In the genomic region with DNA sequence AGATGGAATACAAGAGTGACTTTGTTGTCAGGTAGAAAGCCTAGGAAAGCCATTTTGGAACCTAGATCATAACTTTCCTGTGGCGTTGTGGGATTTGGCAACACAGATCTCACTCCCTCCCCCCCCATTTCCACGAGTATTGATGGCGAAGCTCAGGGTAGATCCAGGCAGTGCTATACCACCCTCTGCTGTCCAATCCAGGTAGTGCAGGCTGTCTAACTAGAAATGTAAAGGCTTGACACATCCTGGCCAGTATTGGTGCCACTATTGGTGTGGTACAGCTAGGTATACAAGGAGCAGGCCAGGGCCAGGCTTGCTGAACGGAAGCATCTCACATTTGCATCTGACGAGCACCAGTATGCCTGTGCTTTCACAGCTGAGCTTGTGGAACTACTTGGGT, we compare ENCODE assay signal across 8 mouse cellular contexts. TPM values are rescaled to one million over a fixed set of nuclear protein-coding genes. Genes with fewer than 3 reads are reported as not detected.
DNase-seq lines count a peak whose midpoint lies in the region; ATAC-seq and TF ChIP-seq lines count a peak whose summit lies in the region.

No protein-coding gene starts in this region.

- no peak overlapping the region for H3K9ac ChIP-seq in heart, adult 2 months (ENCODE audit: low read depth, low read length)
- H3K9ac ChIP-seq in heart, embryonic 12.5 days: no peak overlapping the region
- H3K9ac ChIP-seq in intestine, embryonic 16.5 days (ENCODE audit: low read depth, low read length): no peak overlapping the region
- no peak overlapping the region for H3K9ac ChIP-seq in midbrain, embryonic 14.5 days (replicated peaks; ENCODE audit: low read length)

- H3K4me3 ChIP-seq in heart, adult 2 months: no peak overlapping the region
- H3K4me3 ChIP-seq in heart, embryonic 12.5 days: no peak overlapping the region
- H3K4me3 ChIP-seq in intestine, embryonic 16.5 days (ENCODE audit: low read length): no peak overlapping the region
- H3K4me3 ChIP-seq in midbrain, embryonic 14.5 days (replicated peaks; ENCODE audit: low read depth, low read length): no peak overlapping the region

- intact Hi-C loops in heart, adult 2 months (cut with DNase I): loop anchor here (1.0 to 10.0 kb wide), 3 partner anchors 153 to 712 kb away; no protein-coding TSS in a partner anchor
- intact Hi-C loops in left cerebral cortex, postnatal 14 days (cut with DNase I): loop anchor here (2.0 to 5.0 kb wide), 3 partner anchors 152 to 712 kb away; no protein-coding TSS in a partner anchor

- no peaks in the 10 kb centered on the region for H3K79me2 ChIP-seq in heart, adult 2 months (replicated peaks; ENCODE audit: control insufficient read depth, insufficient read depth, low read length)

- 13% methylated on average over 5 of the region's 5 CpGs for WGBS in heart, adult 2 months
- WGBS in heart, embryonic 12.5 days: 17% methylated on average over 5 of the region's 5 CpGs
- WGBS in intestine, embryonic 16.5 days: 14% methylated on average over 5 of the region's 5 CpGs
- WGBS in midbrain, embryonic 14.5 days: 16% methylated on average over 5 of the region's 5 CpGs

- no peak for ATAC-seq in heart, embryonic 12.5 days (ENCODE audit: insufficient number of reproducible peaks, low FRiP score)
- ATAC-seq in intestine, embryonic 16.5 days: peak; percentile 56
- peak; percentile 75 for ATAC-seq in midbrain, embryonic 14.5 days (ENCODE audit: low FRiP score, low TSS enrichment)

- H3K9me3 ChIP-seq in heart, embryonic 12.5 days (replicated peaks): no peaks in the 10 kb centered on the region
- no peaks in the 10 kb centered on the region for H3K9me3 ChIP-seq in intestine, embryonic 16.5 days (ENCODE audit: control insufficient read depth, low read length)
- no peaks in the 10 kb centered on the region for H3K9me3 ChIP-seq in midbrain, embryonic 14.5 days (ENCODE audit: control insufficient read depth, low read length)

- H3K27me3 ChIP-seq in heart, adult 2 months (ENCODE audit: control insufficient read depth, insufficient read depth, low read length): no peaks in the 10 kb centered on the region
- no peaks in the 10 kb centered on the region for H3K27me3 ChIP-seq in heart, embryonic 12.5 days (replicated peaks)
- H3K27me3 ChIP-seq in intestine, embryonic 16.5 days (replicated peaks; ENCODE audit: control insufficient read depth, insufficient read depth, low read length): no peaks in the 10 kb centered on the region
- no peaks in the 10 kb centered on the region for H3K27me3 ChIP-seq in midbrain, embryonic 14.5 days (ENCODE audit: control insufficient read depth, insufficient read depth, low read length)

- H3K36me3 ChIP-seq in heart, adult 2 months (ENCODE audit: control insufficient read depth, insufficient read depth, low read length): no peaks in the 10 kb centered on the region
- peaks cover 8% of the 10 kb centered on the region; the same call in 1 of the 2 replicates for H3K36me3 ChIP-seq in heart, embryonic 12.5 days
- H3K36me3 ChIP-seq in intestine, embryonic 16.5 days (ENCODE audit: control insufficient read depth, insufficient read depth, low read length): no peaks in the 10 kb centered on the region
- H3K36me3 ChIP-seq in midbrain, embryonic 14.5 days (ENCODE audit: control insufficient read depth, insufficient read depth, low read length): no peaks in the 10 kb centered on the region

- peak; percentile 64 to 82 for DNase-seq in heart, adult 2 months
- DNase-seq in cerebellum, postnatal 36 days: peak; percentile 78 to 89
- DNase-seq in frontal cortex, postnatal 36 days (ENCODE audit: low spot score in 2 of 2): peak; percentile 85 to 92
- DNase-seq in left cerebral cortex, postnatal 14 days (ENCODE audit: low spot score in 2 of 2): peak; percentile 90 to 91
- DNase-seq in midbrain, embryonic 14.5 days: peak; percentile 90
- peak; percentile 56 to 82 for DNase-seq in spleen, postnatal 4 days (ENCODE audit: low spot score in 2 of 2)

- no peak overlapping the region for H3K27ac ChIP-seq in heart, adult 2 months
- H3K27ac ChIP-seq in heart, embryonic 12.5 days (ENCODE audit: poor library complexity, severe bottlenecking): no peak overlapping the region
- no peak overlapping the region for H3K27ac ChIP-seq in intestine, embryonic 16.5 days (ENCODE audit: low read length)
- no peak overlapping the region for H3K27ac ChIP-seq in midbrain, embryonic 14.5 days (replicated peaks; ENCODE audit: low read depth, low read length)

- no peak for TF ChIP-seq POLR2A in heart, adult 2 months (IDR thresholded peaks at IDR 0.05; ENCODE audit: insufficient read depth, low read depth, low read length)

- TF ChIP-seq CTCF in heart, adult 2 months (IDR thresholded peaks at IDR 0.05): peak; percentile 100

- H3K4me1 ChIP-seq in heart, adult 2 months (ENCODE audit: control insufficient read depth, insufficient read depth, low read length): no peaks in the 10 kb centered on the region
- no peaks in the 10 kb centered on the region for H3K4me1 ChIP-seq in heart, embryonic 12.5 days (replicated peaks)
- no peaks in the 10 kb centered on the region for H3K4me1 ChIP-seq in intestine, embryonic 16.5 days (ENCODE audit: control insufficient read depth, insufficient read depth, low read length)
- H3K4me1 ChIP-seq in midbrain, embryonic 14.5 days (ENCODE audit: control insufficient read depth, insufficient read depth, low read length): no peaks in the 10 kb centered on the region

- H3K4me2 ChIP-seq in heart, embryonic 12.5 days: no peak overlapping the region
- H3K4me2 ChIP-seq in intestine, embryonic 16.5 days (ENCODE audit: low read depth, low read length): no peak overlapping the region
- no peak overlapping the region for H3K4me2 ChIP-seq in midbrain, embryonic 14.5 days (ENCODE audit: low read length)

- TF ChIP-seq EP300 in heart, adult 2 months (IDR thresholded peaks at IDR 0.05; ENCODE audit: insufficient read depth, low read depth, low read length): peak; percentile 78; the same call in 1 of the 2 replicates

RNA-seq across cellular contexts. Expression of gene Upp1, which starts 18.6 kb away (rescaled TPM):
- total RNA-seq in heart, adult 2 months (2021): 1 to 10 TPM; 4.6 to 5.2 TPM
- polyA plus RNA-seq in heart, adult 2 months (2012; rRNA removed): 7.4 and 9.9 TPM in 2 replicates
- 23.3 and 25.1 TPM in 2 replicates for polyA plus RNA-seq in heart, embryonic 12.5 days (2016; fragmentation: Nextera tagmentation; extraction: Ambion mirVana)
- polyA plus RNA-seq in intestine, embryonic 16.5 days (2015; fragmentation: Nextera tagmentation; extraction: Ambion mirVana): 6.5 and 6.7 TPM in 2 replicates
- total RNA-seq in left cerebral cortex, postnatal 14 days (2021): 1 to 10 TPM; 1.2 to 1.9 TPM
- 2.3 and 3.2 TPM in 2 replicates for polyA plus RNA-seq in midbrain, embryonic 14.5 days (2014; fragmentation: Nextera tagmentation; extraction: Ambion mirVana)

RNA-seq across cellular contexts. Expression of gene Abca13, which starts 55.3 kb away (rescaled TPM):
- not detected for total RNA-seq in heart, adult 2 months (2021)
- 0.02 TPM in 1 of 2 replicates, not detected in the other for polyA plus RNA-seq in heart, adult 2 months (2012; rRNA removed)
- polyA plus RNA-seq in heart, embryonic 12.5 days (2016; fragmentation: Nextera tagmentation; extraction: Ambion mirVana): 0.01 TPM in 2 replicates
- polyA plus RNA-seq in intestine, embryonic 16.5 days (2015; fragmentation: Nextera tagmentation; extraction: Ambion mirVana): 0.89 and 1.3 TPM in 2 replicates
- total RNA-seq in left cerebral cortex, postnatal 14 days (2021): under 1 TPM; 0.06 to 0.11 TPM
- 0.03 and 0.18 TPM in 2 replicates for polyA plus RNA-seq in midbrain, embryonic 14.5 days (2014; fragmentation: Nextera tagmentation; extraction: Ambion mirVana)
